Mouse (Mus musculus) spleen, postnatal 36 days (tissue): Measurements from ENCODE around the gene Cry2.

Experiments
- DNase-seq, 2 experiments: peaks; one replicate each; pipeline ENCODE4 v3.0.0; 2022; ENCODE audit warnings: low spot score in 2 of 2, mixed read lengths in 1 of 2

The Cry2 gene

DNA sequence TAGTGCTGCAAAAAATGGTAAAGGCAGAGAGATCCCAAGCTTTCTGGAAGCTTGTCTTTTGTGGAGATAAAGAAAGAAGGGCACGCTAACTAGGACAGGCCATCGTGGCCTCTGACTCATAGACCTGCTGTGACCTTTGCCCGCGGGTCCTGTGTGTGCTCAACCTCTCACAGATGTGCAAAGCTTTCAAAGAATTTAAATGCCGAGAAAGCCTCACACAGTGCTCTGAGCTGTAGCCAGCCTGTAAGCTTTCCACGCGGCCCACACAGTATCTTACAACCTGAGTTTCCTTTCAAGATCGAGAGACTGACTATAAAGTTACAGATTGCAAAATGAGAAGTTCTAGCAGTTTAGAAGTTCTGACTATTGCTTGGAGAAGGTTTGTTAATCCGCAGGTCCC is 12.0 kb upstream of the Cry2 start:
- no peak for DNase-seq

DNA sequence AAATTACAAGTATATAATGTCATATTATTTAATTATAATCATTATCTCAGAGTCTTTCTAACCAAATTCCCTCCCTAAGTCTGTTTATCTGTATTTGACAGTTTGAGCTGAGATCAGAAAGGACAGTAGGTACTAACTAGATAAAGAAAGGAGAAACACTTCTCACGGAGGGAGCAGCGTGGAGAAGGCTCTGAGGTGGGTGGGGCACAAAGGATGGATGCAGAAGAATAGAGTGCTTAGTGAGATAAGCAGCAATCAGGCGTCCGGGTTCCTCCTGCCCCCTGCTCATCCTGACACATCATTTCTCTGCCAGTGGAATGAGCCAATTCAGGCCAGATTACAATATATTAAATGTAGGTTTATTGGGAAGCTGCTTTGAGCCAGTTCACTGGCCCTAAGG is 10.5 kb upstream of the Cry2 start:
- no peak for DNase-seq

DNA sequence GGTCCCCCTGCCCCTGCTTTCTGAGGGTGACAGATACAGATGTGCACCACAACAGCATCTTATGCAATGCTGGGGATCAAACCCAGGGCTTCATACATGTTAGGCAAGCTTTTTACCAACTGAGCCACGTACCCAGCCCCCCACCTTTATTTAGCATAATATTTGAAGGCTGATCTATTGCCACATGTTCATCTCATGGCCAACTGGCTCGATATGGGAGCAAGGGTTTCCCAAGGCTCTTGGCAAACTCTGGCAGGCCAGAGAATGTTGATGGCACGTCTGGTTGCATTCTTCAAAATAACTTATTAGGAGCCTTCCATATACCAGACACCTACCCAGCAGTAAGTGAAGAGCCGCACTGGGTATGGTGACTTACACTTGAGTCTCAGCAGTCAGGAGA is 9.5 kb upstream of the Cry2 start:
- DNase-seq, result no peak

GRCm38 (mm10) chr2:92442419-92443001 is 8.7 kb upstream of the Cry2 start:
- DNase-seq, result peak in 1 of 2 experiments; percentile 15

- DNase-seq, result no peak
Observed at GRCm38 (mm10) chr2:92440432-92440831, 6.6 kb upstream of the Cry2 start.

GRCm38 (mm10) chr2:92438567-92438966 is 4.7 kb upstream of the Cry2 start:
- DNase-seq, result no peak

- DNase-seq, result peak; percentile 45 to 57
Observed at GRCm38 (mm10) chr2:92437875-92438274, 4.0 kb upstream of the Cry2 start.

DNA sequence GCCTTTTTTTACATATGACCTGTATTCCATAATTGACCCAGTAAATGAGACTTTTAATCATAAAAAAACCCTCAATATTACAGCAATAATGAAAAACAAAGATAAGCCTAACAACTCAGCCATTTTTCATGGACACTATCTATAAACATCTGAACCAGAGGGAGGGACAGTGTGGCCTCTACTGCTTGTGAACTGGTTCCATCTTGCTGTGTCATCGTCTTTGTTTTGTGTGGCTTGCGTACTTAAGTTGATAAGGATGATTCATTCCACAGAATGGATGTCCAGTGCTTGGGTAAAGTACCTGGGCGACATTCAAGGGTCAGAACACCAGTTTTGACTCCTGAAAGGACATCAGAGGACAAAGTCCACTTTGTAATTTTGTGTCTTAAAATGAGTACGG is 3.5 kb upstream of the Cry2 start:
- DNase-seq, result no peak

DNA sequence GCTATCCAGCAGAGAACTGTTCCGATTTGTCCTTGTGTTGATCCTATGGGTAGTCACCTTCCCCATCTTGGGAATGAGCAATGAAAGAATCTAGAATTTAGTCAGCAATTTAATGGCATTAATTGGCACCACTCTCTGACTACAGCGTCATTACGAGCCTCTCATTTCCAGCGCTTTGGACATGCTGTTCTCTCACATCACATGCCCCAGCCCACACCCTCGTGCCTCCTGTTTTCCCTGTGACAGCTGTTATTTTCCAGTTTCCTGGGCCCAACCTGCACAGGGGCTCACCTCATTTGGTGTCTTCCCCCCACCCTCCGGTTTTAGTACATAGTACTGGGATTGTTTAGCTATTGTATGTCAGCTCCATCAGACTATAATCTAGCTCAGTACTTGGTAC is 1.2 kb upstream of the Cry2 start:
- DNase-seq, result no peak

- DNase-seq, result no peak
Observed at GRCm38 (mm10) chr2:92434375-92434745, 517 bp upstream of the Cry2 start.

DNA sequence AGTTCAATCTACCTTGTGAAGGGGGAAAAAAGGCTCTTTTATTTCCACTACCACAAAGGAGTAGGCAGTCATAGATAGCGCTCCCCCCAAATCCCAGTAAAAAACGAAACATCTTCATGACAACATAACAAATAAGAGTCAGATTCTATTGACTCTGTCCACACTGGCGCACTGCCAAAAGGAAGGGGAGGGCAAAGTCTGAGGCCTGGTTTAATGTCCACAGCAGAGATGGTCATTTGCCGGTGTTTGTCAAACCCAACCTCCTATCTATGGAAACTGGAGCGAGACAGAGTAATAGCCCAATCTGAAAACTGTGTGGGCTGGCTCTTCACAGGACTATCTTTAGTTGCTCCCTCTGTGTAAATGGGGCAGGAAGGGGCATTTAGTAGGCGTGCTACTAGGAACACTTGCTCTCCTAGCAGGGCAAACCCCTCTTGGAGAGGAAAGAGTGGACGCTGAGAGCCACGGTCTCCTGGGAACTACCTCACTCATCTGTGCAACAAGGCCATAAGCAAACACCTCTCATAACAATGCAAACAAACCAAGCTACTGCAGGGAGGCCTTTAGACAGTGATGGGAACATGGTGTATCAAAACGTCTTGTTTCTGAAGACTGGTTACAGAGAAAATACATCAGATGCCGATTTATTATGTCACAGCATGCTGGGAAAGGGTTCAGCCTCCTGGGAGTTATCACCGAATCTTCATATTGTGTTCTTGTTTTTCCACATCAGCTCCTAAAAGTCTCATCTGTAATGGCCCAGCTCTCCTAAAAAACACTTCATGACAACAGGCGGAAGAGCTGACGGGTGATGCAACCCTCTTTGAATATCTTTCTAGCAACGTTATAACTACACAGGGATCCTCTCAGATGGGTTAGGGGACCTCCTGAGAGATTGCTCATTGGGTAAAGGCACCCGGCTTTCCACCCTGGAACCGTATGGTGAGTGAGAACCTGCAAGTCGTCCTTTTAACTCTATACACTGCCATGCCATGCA is 1.2 kb downstream of the Cry2 start:
- no peak for DNase-seq

DNA sequence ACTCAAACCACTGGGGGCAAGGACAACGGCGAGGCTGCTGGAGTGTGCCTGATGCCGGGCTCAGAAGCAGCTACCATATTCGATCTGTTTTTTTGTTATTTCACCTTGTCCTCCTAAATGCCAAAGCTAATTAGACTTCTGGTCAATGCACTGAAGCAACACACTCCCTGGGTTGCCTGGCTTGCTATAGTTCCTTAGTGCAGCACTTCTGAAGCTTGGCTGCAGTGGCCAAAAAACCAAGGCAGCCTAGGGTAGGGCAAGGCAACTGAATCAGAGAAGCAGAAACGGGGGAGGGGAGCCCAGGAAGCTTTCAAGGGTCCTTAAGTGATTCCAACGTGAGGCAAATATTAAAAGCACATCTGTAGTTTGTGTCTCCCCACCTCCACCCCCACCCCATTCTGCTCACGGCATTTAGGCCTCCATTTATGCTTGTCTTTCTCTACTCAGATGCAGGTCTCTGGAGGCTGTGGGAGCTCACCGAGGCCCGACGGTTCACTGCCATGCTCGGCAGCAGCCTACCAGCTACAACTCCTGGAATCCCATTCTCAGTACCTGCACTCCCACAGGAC is 2.1 kb downstream of the Cry2 start:
- no peak for DNase-seq

- no peak for DNase-seq
Observed at GRCm38 (mm10) chr2:92430723-92431541, 2.9 kb downstream of the Cry2 start.

DNA sequence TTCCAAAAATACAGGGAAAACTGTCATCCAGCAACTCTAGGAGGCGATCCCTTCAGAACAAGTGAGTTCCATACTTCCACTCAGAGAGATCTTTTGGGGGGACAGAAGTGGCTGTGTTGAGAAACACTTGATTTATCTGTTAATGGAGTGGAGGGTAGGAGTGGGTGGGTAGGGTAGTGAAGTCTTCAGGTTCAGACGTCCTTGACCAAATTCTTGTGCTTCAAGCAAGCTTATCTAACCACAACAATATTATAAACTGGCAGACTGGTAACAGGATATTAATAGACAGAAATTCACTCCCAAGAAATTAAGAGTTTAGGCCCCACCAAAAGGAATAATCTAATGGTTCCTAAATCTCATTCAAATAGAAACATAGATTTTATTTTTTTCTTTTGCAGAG is 3.8 kb downstream of the Cry2 start:
- no peak for DNase-seq

GRCm38 (mm10) chr2:92427882-92428281 is 6.0 kb downstream of the Cry2 start:
- DNase-seq, result no peak

GRCm38 (mm10) chr2:92426426-92426825 is 7.4 kb downstream of the Cry2 start:
- DNase-seq, result no peak

- no peak for DNase-seq
Observed at GRCm38 (mm10) chr2:92425366-92425765, 8.5 kb downstream of the Cry2 start.

GRCm38 (mm10) chr2:92424462-92425308 is 9.2 kb downstream of the Cry2 start:
- DNase-seq, result no peak

DNA sequence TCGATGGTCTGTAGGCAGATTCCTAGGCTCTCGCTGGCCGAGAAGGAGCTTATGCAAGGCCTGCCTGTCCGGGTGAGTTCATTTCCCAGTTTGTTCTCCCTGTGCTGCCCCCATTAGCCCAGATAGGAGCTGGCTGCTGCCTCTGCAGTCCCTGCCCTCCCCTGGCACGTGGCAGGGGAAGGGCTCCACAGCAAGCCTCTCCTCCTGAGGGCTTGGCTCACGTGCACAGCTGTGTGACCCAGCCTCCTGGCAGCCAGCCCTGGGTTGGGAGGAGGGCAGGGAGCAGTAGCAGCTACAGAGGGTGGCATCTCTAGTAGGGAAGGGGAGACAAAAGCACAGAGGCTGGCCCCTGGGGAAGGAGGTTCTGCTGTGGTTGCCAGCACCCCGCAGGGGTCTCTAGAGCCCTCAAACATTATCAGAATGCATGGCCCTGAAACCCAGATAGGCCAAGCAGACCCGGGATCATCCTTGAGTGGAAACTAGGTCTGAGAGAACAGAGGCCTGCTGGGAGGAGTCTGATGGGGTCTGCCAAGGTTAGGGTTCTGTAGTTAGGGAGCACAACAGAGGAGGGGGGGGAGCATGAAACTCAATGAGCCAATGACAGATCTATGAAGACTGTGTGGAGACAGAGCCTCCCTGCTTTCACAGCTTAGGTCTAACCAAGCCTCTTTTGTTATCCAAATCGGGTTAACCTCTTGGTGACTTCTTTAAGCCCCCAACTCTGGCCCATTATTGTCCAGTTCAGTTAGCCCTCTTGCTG is 10.0 kb downstream of the Cry2 start:
- DNase-seq, result peak; percentile 49 to 56

GRCm38 (mm10) chr2:92423156-92423555 is 10.7 kb downstream of the Cry2 start:
- no peak for DNase-seq
